Mouse (Mus musculus) gastrocnemius, adult 18-20 months (tissue): ENCODE results near the gene Slc35d3. TPM values are rescaled to one million over a fixed set of nuclear protein-coding genes. Genes with fewer than 3 reads are reported as not detected.
A peak's percentile ranks its signal among the peaks of the same experiment; 100 is the strongest.

ENCODE experiments used
- DNase-seq: peaks from one replicate; pipeline ENCODE4 v3.0.0; 2021; ENCODE audit warnings: low spot score
- long read RNA-seq, 2 experiments: library from polyadenylated mRNA; stranded (forward); transcript quantifications; one replicate each; pipeline ENCODE4 v2.0.0; 2021
- total RNA-seq, 2 experiments: library from RNA; stranded (reverse); gene quantifications; 2 replicates each; pipeline ENCODE4 v1.2.3; 2021

The Slc35d3 gene
- total RNA-seq: not detected
- long read RNA-seq, experiment 1: 0 reads
- long read RNA-seq, experiment 2: 0 reads

- no peak for DNase-seq
Measured at GRCm38 (mm10) chr10:19850998-19851691, at the start of gene Slc35d3. Slc35d3 (minus strand) TSS chr10:19851459.

- DNase-seq: no peak
Measured at GRCm38 (mm10) chr10:19900191-19900590, 48.9 kb upstream of the Slc35d3 start.

GRCm38 (mm10) chr10:19893976-19894375 is 42.7 kb upstream of the Slc35d3 start:
- peak; percentile 36 for DNase-seq

- no peak for DNase-seq
Measured at GRCm38 (mm10) chr10:19893146-19893545, 41.9 kb upstream of the Slc35d3 start.

GRCm38 (mm10) chr10:19891686-19892085 is 40.4 kb upstream of the Slc35d3 start:
- no peak for DNase-seq

- DNase-seq: no peak
Measured at GRCm38 (mm10) chr10:19889908-19890307, 38.6 kb upstream of the Slc35d3 start.

GRCm38 (mm10) chr10:19886249-19886648 is 35.0 kb upstream of the Slc35d3 start:
- DNase-seq: no peak

GRCm38 (mm10) chr10:19884409-19884808 is 33.1 kb upstream of the Slc35d3 start:
- DNase-seq: no peak

GRCm38 (mm10) chr10:19880437-19880836 is 29.2 kb upstream of the Slc35d3 start:
- DNase-seq: no peak

- no peak for DNase-seq
Measured at GRCm38 (mm10) chr10:19879161-19879560, 27.9 kb upstream of the Slc35d3 start.

- DNase-seq: no peak
Measured at GRCm38 (mm10) chr10:19877679-19878078, 26.4 kb upstream of the Slc35d3 start.

- no peak for DNase-seq
Measured at GRCm38 (mm10) chr10:19877257-19877656, 26.0 kb upstream of the Slc35d3 start.

- DNase-seq: no peak
Measured at GRCm38 (mm10) chr10:19876669-19877068, 25.4 kb upstream of the Slc35d3 start.

GRCm38 (mm10) chr10:19875346-19875745 is 24.1 kb upstream of the Slc35d3 start:
- DNase-seq: no peak

GRCm38 (mm10) chr10:19855597-19856306 is 4.5 kb upstream of the Slc35d3 start:
- no peak for DNase-seq

- DNase-seq: no peak
Measured at GRCm38 (mm10) chr10:19853609-19854008, 2.4 kb upstream of the Slc35d3 start.

GRCm38 (mm10) chr10:19852776-19853175 is 1.5 kb upstream of the Slc35d3 start:
- DNase-seq: no peak

- DNase-seq: no peak
Measured at GRCm38 (mm10) chr10:19850544-19850997, 688 bp downstream of the Slc35d3 start.

- no peak for DNase-seq
Measured at GRCm38 (mm10) chr10:19849771-19850365, 1.4 kb downstream of the Slc35d3 start.

GRCm38 (mm10) chr10:19848928-19849770 is 2.1 kb downstream of the Slc35d3 start:
- DNase-seq: no peak

GRCm38 (mm10) chr10:19839836-19840235 is 11.4 kb downstream of the Slc35d3 start:
- DNase-seq: no peak
